Mouse (Mus musculus): Measurements from ENCODE around the gene Alas2. TPM values are rescaled to one million over a fixed set of nuclear protein-coding genes. Genes with fewer than 3 reads are reported as not detected.

Gene Alas2
- polyA plus RNA-seq (2014; fragmentation: Illumina TruSeq; extraction: RNeasy Lipid Tissue Mini Kit (QIAGEN cat#74804); ENCODE audit: low read depth, low replicate concordance) = 3.5 TPM

GRCm38 (mm10) chrX:150547239-150547638, at the start of gene Alas2:
Gene Alas2, plus strand, starts transcription at chrX:150547375.

GRCm38 (mm10) chrX:150588023-150588764, 41.0 kb downstream of the Alas2 start, which contains the start of gene Pfkfb1:
Gene Pfkfb1, plus strand, starts transcription at chrX:150588229.

GRCm38 (mm10) chrX:150589696-150590095, 42.5 kb downstream of the Alas2 start, which contains the start of gene Apex2:
Gene Apex2, minus strand, starts transcription at chrX:150589868.

Other genes starting within 250 kb of the Alas2 start
- 64.6 TPM for gene Tmem29, start 88.2 kb upstream of the Alas2 start, polyA plus RNA-seq (2014; fragmentation: Illumina TruSeq; extraction: RNeasy Lipid Tissue Mini Kit (QIAGEN cat#74804); ENCODE audit: low read depth, low replicate concordance)
- gene Pfkfb1, start 40.9 kb downstream of the Alas2 start, polyA plus RNA-seq (2014; fragmentation: Illumina TruSeq; extraction: RNeasy Lipid Tissue Mini Kit (QIAGEN cat#74804); ENCODE audit: low read depth, low replicate concordance) = 10.2 TPM
- gene Apex2, start 42.5 kb downstream of the Alas2 start, polyA plus RNA-seq (2014; fragmentation: Illumina TruSeq; extraction: RNeasy Lipid Tissue Mini Kit (QIAGEN cat#74804); ENCODE audit: low read depth, low replicate concordance) = 7.2 TPM
- gene Tro, start 110.2 kb downstream of the Alas2 start, polyA plus RNA-seq (2014; fragmentation: Illumina TruSeq; extraction: RNeasy Lipid Tissue Mini Kit (QIAGEN cat#74804); ENCODE audit: low read depth, low replicate concordance) = 13.6 TPM